Mouse (Mus musculus) gastrocnemius, adult 8-10 months (tissue): ENCODE measurements around the gene Kpna4. TPM values are rescaled to one million over a fixed set of nuclear protein-coding genes. Genes with fewer than 3 reads are reported as not detected.
"Not testable (repeated sequence)": the region's sequence is repeated elsewhere in the genome, so short reads cannot be mapped to it uniquely, and the experiment has no call there.

Experiments used
- DNase-seq, 2 experiments: peaks; one replicate each; pipeline ENCODE4 v3.0.0; 2022; ENCODE audit warnings: low spot score in 2 of 2
- total RNA-seq, 4 experiments: library from RNA; stranded (reverse); gene quantifications; 2 replicates each; pipeline ENCODE4 v1.2.4; 2022

Kpna4 gene
- total RNA-seq, 4 experiments from 2014 or later, result 121 to 151 (median 135) TPM

GRCm38 (mm10) chr3:69109079-69109478 lies 17.8 kb downstream of the Kpna4 start:
- no peak for DNase-seq

GRCm38 (mm10) chr3:69094456-69094855 lies 32.5 kb downstream of the Kpna4 start:
- DNase-seq, result no peak

GRCm38 (mm10) chr3:69064005-69064404 lies 62.9 kb downstream of the Kpna4 start:
- DNase-seq, result no peak

- no peak for DNase-seq
Observed at GRCm38 (mm10) chr3:69062764-69063163, 64.1 kb downstream of the Kpna4 start.

GRCm38 (mm10) chr3:69060672-69061071 lies 66.2 kb downstream of the Kpna4 start:
- no peak for DNase-seq

- DNase-seq, result no peak
Observed at GRCm38 (mm10) chr3:69055871-69056270, 71.0 kb downstream of the Kpna4 start.

- no peak for DNase-seq
Observed at GRCm38 (mm10) chr3:69054760-69055432, 72.0 kb downstream of the Kpna4 start.

GRCm38 (mm10) chr3:69051894-69052293 lies 75.0 kb downstream of the Kpna4 start:
- no peak for DNase-seq

GRCm38 (mm10) chr3:69049011-69049410 lies 77.9 kb downstream of the Kpna4 start:
- no peak for DNase-seq

GRCm38 (mm10) chr3:69047684-69048083 lies 79.2 kb downstream of the Kpna4 start:
- DNase-seq, result no peak

GRCm38 (mm10) chr3:69046509-69046908 lies 80.4 kb downstream of the Kpna4 start:
- no peak for DNase-seq

- DNase-seq, result no peak
Observed at GRCm38 (mm10) chr3:69045750-69046149, 81.2 kb downstream of the Kpna4 start.

GRCm38 (mm10) chr3:69045400-69045703 lies 81.6 kb downstream of the Kpna4 start:
- DNase-seq, result no peak

- DNase-seq, result peak; percentile 67 to 82
Observed at GRCm38 (mm10) chr3:69044645-69045399, 82.1 kb downstream of the Kpna4 start, which contains the start of gene Trim59. Trim59 (minus strand) TSS chr3:69044755.

- DNase-seq, result peak in 1 of 2 experiments; percentile 3
Observed at GRCm38 (mm10) chr3:69044167-69044591, 82.7 kb downstream of the Kpna4 start.

GRCm38 (mm10) chr3:69041298-69041697 lies 85.6 kb downstream of the Kpna4 start:
- DNase-seq, result no peak

- no peak for DNase-seq
Observed at GRCm38 (mm10) chr3:69040105-69040504, 86.8 kb downstream of the Kpna4 start.

- no peak for DNase-seq
Observed at GRCm38 (mm10) chr3:69026133-69026783, 100.7 kb downstream of the Kpna4 start.

- no peak for DNase-seq
Observed at GRCm38 (mm10) chr3:69020764-69021163, 106.1 kb downstream of the Kpna4 start.

GRCm38 (mm10) chr3:69020285-69020684 lies 106.6 kb downstream of the Kpna4 start:
- no peak for DNase-seq

- DNase-seq, result not testable (repeated sequence)
Observed at GRCm38 (mm10) chr3:69018635-69019034, 108.3 kb downstream of the Kpna4 start.

- no peak for DNase-seq
Observed at GRCm38 (mm10) chr3:69017181-69017580, 109.7 kb downstream of the Kpna4 start.
